Mouse (Mus musculus) lung, adult 2 months (tissue): ENCODE results near the gene Nisch.

ENCODE experiments used
- CTCF ChIP-seq: fragments of 200-500 bp; IDR thresholded peaks from 2 replicates; pipeline ENCODE4 v1.5.1; 2011; ENCODE audit warnings: mild to moderate bottlenecking, low read length, control low read depth; ENCODE audit not compliant: insufficient read depth
- POLR2A ChIP-seq: fragments of 200-500 bp; IDR thresholded peaks from 2 replicates; pipeline ENCODE4 v1.6.1; 2011; ENCODE audit warnings: low read depth, mild to moderate bottlenecking, control low read depth, low read length, borderline replicate concordance; ENCODE audit errors: extremely low read depth

GRCm38 (mm10) chr14:31205244-31205561, 11.5 kb downstream of the Nisch start:
- TF ChIP-seq POLR2A (0 out of 2 replicates have a peak, but pooled peaks have one; percentile 7), CTCF (no peak)
